Mouse (Mus musculus) embryo, embryonic 10.5 days (tissue): ENCODE data around the gene 9230113P08Rik.
"Not testable (repeated sequence)": the region's sequence is repeated elsewhere in the genome, so short reads cannot be mapped to it uniquely, and the experiment has no call there.

Experiments
- DNase-seq: peaks from one replicate; pipeline ENCODE4 v3.0.0-alpha.2; 2015; ENCODE audit warnings: low spot score

Gene 9230113P08Rik

DNA sequence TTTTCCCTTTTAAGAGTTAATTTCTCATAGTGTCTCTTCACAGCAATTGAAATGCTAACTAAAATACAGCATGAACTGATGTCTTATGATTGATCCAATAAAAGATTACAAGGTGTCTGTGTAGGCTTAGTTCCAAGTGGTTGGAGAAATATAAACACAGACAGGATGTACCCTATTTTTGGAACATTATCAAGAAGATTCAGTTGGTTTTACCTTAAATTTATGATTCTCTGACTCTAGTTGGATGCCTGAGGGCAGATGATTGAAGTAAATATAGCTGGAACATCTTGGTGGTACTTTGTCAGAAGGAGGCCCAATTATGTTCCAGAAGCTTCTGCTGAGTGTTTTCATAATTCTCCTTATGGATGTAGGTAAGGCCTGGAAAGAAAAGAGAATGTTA, at the start of gene 9230113P08Rik:
Gene 9230113P08Rik (plus strand): TSS at position 301 of the 400 bp plus-strand sequence.
- DNase-seq: not testable (repeated sequence)

DNA sequence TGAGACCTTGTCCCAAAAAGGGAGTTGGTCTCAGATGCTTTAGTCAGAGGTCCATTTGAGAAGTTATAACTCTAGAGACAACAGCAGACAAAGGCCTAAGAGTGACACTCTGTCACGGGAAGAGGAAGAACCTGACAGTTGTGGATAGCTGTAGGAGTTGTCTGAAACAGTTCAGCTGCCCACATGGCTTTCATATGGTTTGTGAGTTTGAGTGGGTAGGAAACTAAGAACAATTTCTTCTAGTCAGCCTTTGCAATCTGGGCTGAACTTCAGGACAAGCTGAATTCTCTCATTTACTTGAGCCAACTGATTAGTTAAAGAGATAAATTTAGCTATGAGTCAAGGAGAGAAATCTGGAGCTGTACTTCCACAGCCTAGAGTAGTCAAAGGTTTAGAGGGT, 15.1 kb upstream of the 9230113P08Rik start:
- not testable (repeated sequence) for DNase-seq

- no peak for DNase-seq
Measured at GRCm38 (mm10) chr9:35904494-35904893, 3.7 kb upstream of the 9230113P08Rik start.

DNA sequence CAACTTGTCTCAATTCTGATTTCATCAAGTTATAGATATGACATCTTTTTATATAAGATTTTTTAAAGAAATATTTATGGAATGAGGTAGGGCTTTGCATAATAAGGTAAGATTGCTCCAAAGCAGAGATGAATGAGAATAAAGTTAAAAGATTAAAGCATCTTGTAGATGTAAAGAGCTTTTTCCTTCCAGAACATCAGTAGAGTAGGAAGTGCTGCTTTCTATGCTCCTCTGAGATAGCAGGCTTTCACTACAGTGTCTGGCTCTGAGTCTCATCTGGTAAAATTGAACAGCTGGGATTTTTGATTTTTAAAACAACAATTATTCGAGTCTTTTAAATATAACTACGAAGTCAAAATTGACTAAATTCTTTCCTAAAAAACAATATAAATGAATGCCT, 22.6 kb downstream of the 9230113P08Rik start:
- no peak for DNase-seq
